Mouse (Mus musculus): ENCODE results near the gene Exd2. TPM values are rescaled to one million over a fixed set of nuclear protein-coding genes. Genes with fewer than 3 reads are reported as not detected.
A peak's percentile ranks its signal among the peaks of the same experiment; 100 is the strongest.

Gene Exd2
- polyA plus RNA-seq, 1 experiment from 2014 or later, result 16.3 TPM

- no peaks in the 10 kb centered on the region for H3K4me1 ChIP-seq (replicated peaks)
- WGBS, result 60% methylated on average over 1 of the region's 1 CpGs
- H3K36me3 ChIP-seq, result peaks cover 27% of the 10 kb centered on the region
- no peaks in the 10 kb centered on the region for H3K27me3 ChIP-seq
- no peak overlapping the region for H3K4me3 ChIP-seq
- no peaks in the 10 kb centered on the region for H3K9me3 ChIP-seq (replicated peaks)
- H3K4me2 ChIP-seq, result no peak overlapping the region
- H3K27ac ChIP-seq, result no peak overlapping the region
- no peak for ATAC-seq (replicated peaks; ENCODE audit: insufficient number of reproducible peaks, insufficient read depth, low FRiP score, low read depth)
- H3K9ac ChIP-seq, result no peak overlapping the region
These were observed 32.8 kb downstream of the Exd2 start for GRCm38 (mm10) chr12:80495691-80496090.

GRCm38 (mm10) chr12:80498356-80498755, 35.5 kb downstream of the Exd2 start:
- WGBS, result 54% methylated on average over 4 of the region's 4 CpGs

GRCm38 (mm10) chr12:80500506-80500905, 37.6 kb downstream of the Exd2 start:
- Histone ChIP-seq H3K9ac (no peak overlapping the region), H3K4me3 (no peak overlapping the region), H3K27ac (no peak overlapping the region), H3K9me3 (replicated peaks) (no peaks in the 10 kb centered on the region), H3K27me3 (no peaks in the 10 kb centered on the region), H3K36me3 (peaks cover 4% of the 10 kb centered on the region; the same call in 1 of the 2 replicates), H3K4me1 (replicated peaks) (no peaks in the 10 kb centered on the region), H3K4me2 (no peak overlapping the region)
- no peak for ATAC-seq (replicated peaks; ENCODE audit: insufficient number of reproducible peaks, insufficient read depth, low FRiP score, low read depth)
- 54% methylated on average over 1 of the region's 1 CpGs for WGBS

More at GRCm38 (mm10) chr12:80498356-80498755, 35.5 kb downstream of the Exd2 start:
- Histone ChIP-seq H3K4me3 (no peak overlapping the region), H3K27ac (no peak overlapping the region), H3K4me1 (replicated peaks) (no peaks in the 10 kb centered on the region), H3K36me3 (peaks cover 7% of the 10 kb centered on the region; the same call in 1 of the 2 replicates), H3K9ac (no peak overlapping the region), H3K4me2 (no peak overlapping the region), H3K27me3 (no peaks in the 10 kb centered on the region), H3K9me3 (replicated peaks) (no peaks in the 10 kb centered on the region)
- no peak for ATAC-seq (replicated peaks; ENCODE audit: insufficient number of reproducible peaks, insufficient read depth, low FRiP score, low read depth)

- 57% methylated on average over 5 of the region's 5 CpGs for WGBS
- Histone ChIP-seq H3K9ac (no peak overlapping the region), H3K27me3 (no peaks in the 10 kb centered on the region), H3K9me3 (replicated peaks) (no peaks in the 10 kb centered on the region), H3K36me3 (no peaks in the 10 kb centered on the region), H3K4me1 (replicated peaks) (no peaks in the 10 kb centered on the region), H3K27ac (no peak overlapping the region), H3K4me3 (no peak overlapping the region), H3K4me2 (no peak overlapping the region)
- 0 out of 2 replicates have a peak, but pooled peaks have one; percentile 7 for ATAC-seq (replicated peaks; ENCODE audit: insufficient number of reproducible peaks, insufficient read depth, low FRiP score, low read depth)
These were observed 41.8 kb downstream of the Exd2 start for GRCm38 (mm10) chr12:80504718-80505117.

GRCm38 (mm10) chr12:80507041-80507745, 44.3 kb downstream of the Exd2 start:
- Histone ChIP-seq H3K4me1 (replicated peaks) (no peaks in the 10 kb centered on the region), H3K4me3 (no peak overlapping the region), H3K9ac (no peak overlapping the region), H3K27me3 (no peaks in the 10 kb centered on the region), H3K27ac (no peak overlapping the region), H3K4me2 (no peak overlapping the region), H3K9me3 (replicated peaks) (no peaks in the 10 kb centered on the region), H3K36me3 (no peaks in the 10 kb centered on the region)
- no peak for ATAC-seq (replicated peaks; ENCODE audit: insufficient number of reproducible peaks, insufficient read depth, low FRiP score, low read depth)
- 61% methylated on average over 14 of the region's 14 CpGs for WGBS

- Histone ChIP-seq H3K4me1 (replicated peaks) (peaks cover 20% of the 10 kb centered on the region), H3K9ac (peak within 1 kb of the TSS; percentile 56), H3K9me3 (replicated peaks) (no peaks in the 10 kb centered on the region), H3K4me3 (peak within 1 kb of the TSS; percentile 65), H3K36me3 (no peaks in the 10 kb centered on the region), H3K27me3 (peaks cover 83% of the 10 kb centered on the region), H3K27ac (no peak within 1 kb of the TSS), H3K4me2 (peak within 1 kb of the TSS; percentile 97)
- ATAC-seq (replicated peaks; ENCODE audit: insufficient number of reproducible peaks, insufficient read depth, low FRiP score, low read depth), result no peak
- WGBS, result 7% methylated on average over 14 of the region's 14 CpGs
These were observed 55.1 kb downstream of the Exd2 start, which contains the start of gene Galnt16 for GRCm38 (mm10) chr12:80517977-80518376. TSS of gene Galnt16 (plus strand) at chr12:80518277.

- Histone ChIP-seq H3K27me3 (peaks cover 83% of the 10 kb centered on the region), H3K36me3 (no peaks in the 10 kb centered on the region), H3K4me1 (replicated peaks) (peaks cover 20% of the 10 kb centered on the region), H3K4me3 (peak overlapping the region; percentile 65), H3K9ac (peak overlapping the region; percentile 56), H3K4me2 (peak overlapping the region; percentile 97), H3K27ac (no peak overlapping the region), H3K9me3 (replicated peaks) (no peaks in the 10 kb centered on the region)
- 0 out of 2 replicates have a peak, but pooled peaks have one; percentile 28 for ATAC-seq (replicated peaks; ENCODE audit: insufficient number of reproducible peaks, insufficient read depth, low FRiP score, low read depth)
- under 1% methylated on average over 25 of the region's 25 CpGs for WGBS
These were observed 55.5 kb downstream of the Exd2 start for GRCm38 (mm10) chr12:80518393-80518756.

- H3K27ac ChIP-seq, result no peak overlapping the region
- ATAC-seq (replicated peaks; ENCODE audit: insufficient number of reproducible peaks, insufficient read depth, low FRiP score, low read depth), result peak; percentile 57
- no peaks in the 10 kb centered on the region for H3K36me3 ChIP-seq
- H3K9me3 ChIP-seq (replicated peaks), result no peaks in the 10 kb centered on the region
- under 1% methylated on average over 89 of the region's 90 CpGs for WGBS
- H3K4me3 ChIP-seq, result peak overlapping the region; percentile 65
- peaks cover 20% of the 10 kb centered on the region for H3K4me1 ChIP-seq (replicated peaks)
- H3K4me2 ChIP-seq, result peak overlapping the region; percentile 97
- peak overlapping the region; percentile 56 for H3K9ac ChIP-seq
- H3K27me3 ChIP-seq, result peaks cover 80% of the 10 kb centered on the region
These were observed 56.1 kb downstream of the Exd2 start for GRCm38 (mm10) chr12:80518757-80519620.

- peak overlapping the region; percentile 97 for H3K4me2 ChIP-seq
- no peaks in the 10 kb centered on the region for H3K9me3 ChIP-seq (replicated peaks)
- H3K36me3 ChIP-seq, result no peaks in the 10 kb centered on the region
- H3K4me1 ChIP-seq (replicated peaks), result peaks cover 20% of the 10 kb centered on the region
- H3K27ac ChIP-seq, result no peak overlapping the region
- H3K4me3 ChIP-seq, result peak overlapping the region; percentile 65
- H3K9ac ChIP-seq, result peak overlapping the region; percentile 56
- peaks cover 74% of the 10 kb centered on the region for H3K27me3 ChIP-seq
- 1% methylated on average over 43 of the region's 43 CpGs for WGBS
- peak; percentile 20; the same call in 1 of the 2 replicates for ATAC-seq (replicated peaks; ENCODE audit: insufficient number of reproducible peaks, insufficient read depth, low FRiP score, low read depth)
These were observed 56.9 kb downstream of the Exd2 start for GRCm38 (mm10) chr12:80519621-80520332.

- no peaks in the 10 kb centered on the region for H3K9me3 ChIP-seq (replicated peaks)
- no peaks in the 10 kb centered on the region for H3K36me3 ChIP-seq
- WGBS, result 64% methylated on average over 3 of the region's 3 CpGs
- H3K9ac ChIP-seq, result no peak overlapping the region
- no peak for ATAC-seq (replicated peaks; ENCODE audit: insufficient number of reproducible peaks, insufficient read depth, low FRiP score, low read depth)
- no peak overlapping the region for H3K4me3 ChIP-seq
- peaks cover 20% of the 10 kb centered on the region for H3K4me1 ChIP-seq (replicated peaks)
- H3K4me2 ChIP-seq, result no peak overlapping the region
- no peak overlapping the region for H3K27ac ChIP-seq
- peaks cover 52% of the 10 kb centered on the region for H3K27me3 ChIP-seq
These were observed 59.1 kb downstream of the Exd2 start for GRCm38 (mm10) chr12:80522006-80522405.
